Mouse (Mus musculus) liver, postnatal 0 days (tissue): ENCODE results near the gene B9d1.

ENCODE experiments used
- CTCF ChIP-seq: sonication (generic); IDR thresholded peaks from 2 replicates; pipeline ENCODE4 v1.5.1; 2016; ENCODE audit warnings: antibody characterized with exemption, low read depth
- EP300 ChIP-seq: IDR thresholded peaks from 2 replicates; pipeline ENCODE4 v1.6.1; 2016; ENCODE audit warnings: antibody characterized with exemption, low read depth, mild to moderate bottlenecking

- TF ChIP-seq CTCF: no peak
- no peak for TF ChIP-seq EP300
These were observed 21.6 kb upstream of the B9d1 start for GRCm38 (mm10) chr11:61483226-61483845.
